Mouse (Mus musculus) embryonic facial prominence, embryonic 14.5 days (tissue): ENCODE results near the gene Gm20388. TPM values are rescaled to one million over a fixed set of nuclear protein-coding genes. Genes with fewer than 3 reads are reported as not detected.

Source experiments
- ATAC-seq: fragments of 200-750 bp; cut with Nextera tagmentation; 2 replicates; pipeline ENCODE4 v1.8.0; 2017; ENCODE audit warnings: low read depth, moderate number of reproducible peaks, moderate TSS enrichment
- DNase-seq: peaks from one replicate; pipeline ENCODE4 v3.0.0-alpha.2; 2015; ENCODE audit warnings: low spot score
- H3K27ac ChIP-seq: fragments of 300-500 bp; sonication (generic); replicated peaks from 2 replicates; pipeline ENCODE4 v1.5.1; 2014; ENCODE audit warnings: low read depth, mild to moderate bottlenecking, low read length, moderate library complexity
- H3K27me3 ChIP-seq: fragments of 300-500 bp; sonication (generic); replicated peaks from 2 replicates; pipeline ENCODE4 v1.6.1; 2014; ENCODE audit warnings: low read length; ENCODE audit not compliant: control insufficient read depth, insufficient read depth
- H3K36me3 ChIP-seq: fragments of 300-500 bp; sonication (generic); 2 replicates; pipeline ENCODE4 v1.6.1; 2014; ENCODE audit warnings: low read length, mixed read lengths; ENCODE audit not compliant: control insufficient read depth, insufficient read depth
- H3K4me1 ChIP-seq: fragments of 300-500 bp; sonication (generic); 2 replicates; pipeline ENCODE4 v1.6.1; 2014; ENCODE audit warnings: antibody characterized with exemption, low read length; ENCODE audit not compliant: control insufficient read depth, insufficient read depth
- H3K4me2 ChIP-seq: fragments of 300-500 bp; sonication (generic); 2 replicates; pipeline ENCODE4 v1.6.1; 2014; ENCODE audit warnings: low read depth, mild to moderate bottlenecking, low read length, moderate library complexity, mixed read lengths
- H3K4me3 ChIP-seq: fragments of 300-500 bp; sonication (generic); 2 replicates; pipeline ENCODE4 v1.5.1; 2014; ENCODE audit warnings: low read depth, mild to moderate bottlenecking, low read length
- H3K9ac ChIP-seq: fragments of 300-500 bp; sonication (generic); 2 replicates; pipeline ENCODE4 v1.6.1; 2014; ENCODE audit warnings: low read depth, mild to moderate bottlenecking, low read length, moderate library complexity, mixed read lengths
- H3K9me3 ChIP-seq: fragments of 300-500 bp; sonication (generic); 2 replicates; pipeline ENCODE4 v1.6.1; 2016; ENCODE audit warnings: low read length; ENCODE audit not compliant: control insufficient read depth
- WGBS: fragments of 180-500 bp; shearing (Covaris S2); extraction: QIAGEN DNeasy Blood & Tissue Kit; methylation state at CpG from one replicate; pipeline ENCODE4 v1.1.7; 2014; 5-methylcytosine and 5-hydroxymethylcytosine counted together
- polyA plus RNA-seq: library from polyadenylated mRNA; unstranded; fragments of >200 nt; fragmentation: Nextera tagmentation; extraction: Ambion mirVana; gene quantifications from 2 replicates; pipeline ENCODE4 v1.2.1, GENCODE M21; 2014

The Gm20388 gene
- polyA plus RNA-seq, 1 experiment from 2014 or later, result not detected

DNA sequence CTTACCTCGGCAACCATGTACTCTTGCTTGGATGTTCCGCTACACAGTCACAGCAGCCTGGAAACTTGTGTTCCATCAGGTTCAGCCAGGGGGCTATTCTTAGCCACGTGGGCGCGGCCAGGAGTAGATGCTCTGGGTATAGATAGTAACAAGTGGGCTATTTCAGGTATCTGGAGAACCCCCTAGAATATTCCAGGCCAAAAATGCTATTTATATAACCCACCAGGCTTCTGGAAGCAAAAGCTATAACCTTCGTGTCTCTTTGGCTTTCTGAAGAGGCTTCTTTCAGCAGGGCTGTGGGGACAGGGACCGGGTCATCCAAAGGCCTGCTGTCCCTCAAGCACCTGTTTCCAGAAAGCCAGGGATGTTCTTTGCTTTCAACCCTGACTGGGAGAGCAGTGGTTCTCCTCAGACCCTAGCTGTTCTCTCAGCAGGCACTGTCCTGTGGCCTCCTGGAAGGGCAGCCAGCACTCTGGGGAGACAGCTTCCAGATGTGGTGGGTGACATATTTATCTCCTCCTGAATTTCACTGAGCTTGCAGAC lies 2540.6 kb downstream of the Gm20388 start:
- DNase-seq, result no peak
- Histone ChIP-seq H3K27me3 (no peaks in the 10 kb centered on the region), H3K36me3 (no peaks in the 10 kb centered on the region), H3K27ac (no peak overlapping the region), H3K4me3 (no peak overlapping the region), H3K4me1 (no peaks in the 10 kb centered on the region), H3K9me3 (no peaks in the 10 kb centered on the region), H3K9ac (no peak overlapping the region; the same call in 1 of the 2 replicates), H3K4me2 (no peak overlapping the region)
- ATAC-seq, result 0 out of 2 replicates have a peak, but pooled peaks have one; percentile 16
- whole genome bisulfite sequencing, result 72% methylated on average over 7 of the region's 7 CpGs

DNA sequence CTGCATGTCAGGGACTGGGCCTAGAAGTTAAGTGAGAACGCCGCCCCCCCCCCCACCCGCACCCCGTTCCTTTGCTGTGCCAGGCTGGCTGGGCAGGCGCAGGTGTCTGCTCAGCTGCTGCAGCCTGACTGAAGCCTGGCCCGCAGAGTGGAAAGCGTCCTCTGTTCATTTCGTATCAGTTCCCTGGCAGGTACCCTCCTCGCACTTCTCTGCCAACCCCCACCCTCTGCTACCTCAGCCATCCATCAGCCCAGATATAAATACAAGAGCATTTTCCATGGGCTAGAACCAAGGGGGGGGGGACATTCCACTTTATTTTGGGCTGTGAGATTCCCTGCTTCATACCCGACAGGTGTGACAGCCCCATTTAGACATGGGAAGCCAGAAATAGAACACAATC lies 2541.5 kb downstream of the Gm20388 start:
- WGBS, result 86% methylated on average over 9 of the region's 10 CpGs
- no peak overlapping the region for H3K27ac ChIP-seq
- no peak overlapping the region for H3K4me2 ChIP-seq
- no peaks in the 10 kb centered on the region for H3K27me3 ChIP-seq
- no peak for ATAC-seq
- no peaks in the 10 kb centered on the region for H3K4me1 ChIP-seq
- no peak for DNase-seq
- H3K36me3 ChIP-seq, result no peaks in the 10 kb centered on the region
- no peaks in the 10 kb centered on the region for H3K9me3 ChIP-seq
- no peak overlapping the region for H3K9ac ChIP-seq
- no peak overlapping the region for H3K4me3 ChIP-seq

DNA sequence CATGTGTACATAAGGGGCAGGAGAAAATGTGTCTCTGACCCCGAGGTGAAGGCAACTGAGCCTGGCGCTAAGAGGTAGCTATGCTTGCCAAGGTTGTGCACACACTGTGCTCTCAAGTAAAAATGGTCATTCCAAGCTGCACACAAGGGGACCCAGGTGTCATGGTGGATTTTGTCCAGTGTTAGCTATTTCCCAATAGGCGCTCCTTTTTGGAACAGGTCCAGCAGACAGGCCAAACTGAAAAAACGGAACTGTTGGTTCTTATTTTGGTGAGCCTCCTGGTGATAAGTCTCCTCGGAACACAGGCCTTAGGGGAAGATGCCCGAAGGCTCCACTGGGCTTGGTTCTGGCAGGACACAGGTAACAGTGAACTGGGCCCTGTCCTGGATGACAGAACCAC lies 2543.8 kb downstream of the Gm20388 start:
- H3K36me3 ChIP-seq, result no peaks in the 10 kb centered on the region
- H3K27me3 ChIP-seq, result peaks cover 2% of the 10 kb centered on the region
- H3K4me1 ChIP-seq, result no peaks in the 10 kb centered on the region
- 88% methylated on average over 6 of the region's 6 CpGs for WGBS
- no peak for ATAC-seq
- no peak overlapping the region for H3K9ac ChIP-seq
- H3K27ac ChIP-seq, result no peak overlapping the region
- no peak overlapping the region for H3K4me3 ChIP-seq
- H3K4me2 ChIP-seq, result no peak overlapping the region
- no peaks in the 10 kb centered on the region for H3K9me3 ChIP-seq
- DNase-seq, result no peak

DNA sequence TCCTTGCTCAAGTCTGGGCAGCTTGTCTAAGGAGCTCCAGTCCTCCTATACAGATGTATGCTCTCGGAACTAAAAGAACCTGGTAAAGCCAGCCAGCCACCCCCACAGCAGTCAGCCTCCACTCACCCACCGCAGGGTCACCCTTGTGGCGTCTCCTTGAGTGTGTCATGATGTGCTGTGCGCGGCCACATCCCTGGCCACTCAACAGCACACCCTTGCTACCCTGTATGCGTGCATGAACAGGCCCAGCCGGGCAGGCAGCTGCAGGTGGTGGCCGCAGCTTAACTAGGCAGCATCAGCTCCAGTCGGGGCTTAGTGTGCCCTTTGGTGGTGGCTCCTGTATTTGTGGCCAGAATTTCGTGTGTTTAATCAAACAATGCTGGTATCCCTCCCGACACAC lies 2546.5 kb downstream of the Gm20388 start:
- H3K4me2 ChIP-seq, result no peak overlapping the region
- ATAC-seq (no peak), DNase-seq (no peak)
- 0 out of 2 replicates have a peak, but pooled peaks cover 5% of the 10 kb centered on the region for H3K4me1 ChIP-seq
- H3K36me3 ChIP-seq, result no peaks in the 10 kb centered on the region
- no peak overlapping the region for H3K27ac ChIP-seq
- H3K27me3 ChIP-seq, result peaks cover 26% of the 10 kb centered on the region
- no peak overlapping the region for H3K4me3 ChIP-seq
- no peaks in the 10 kb centered on the region for H3K9me3 ChIP-seq
- no peak overlapping the region for H3K9ac ChIP-seq
- WGBS, result 72% methylated on average over 11 of the region's 11 CpGs

DNA sequence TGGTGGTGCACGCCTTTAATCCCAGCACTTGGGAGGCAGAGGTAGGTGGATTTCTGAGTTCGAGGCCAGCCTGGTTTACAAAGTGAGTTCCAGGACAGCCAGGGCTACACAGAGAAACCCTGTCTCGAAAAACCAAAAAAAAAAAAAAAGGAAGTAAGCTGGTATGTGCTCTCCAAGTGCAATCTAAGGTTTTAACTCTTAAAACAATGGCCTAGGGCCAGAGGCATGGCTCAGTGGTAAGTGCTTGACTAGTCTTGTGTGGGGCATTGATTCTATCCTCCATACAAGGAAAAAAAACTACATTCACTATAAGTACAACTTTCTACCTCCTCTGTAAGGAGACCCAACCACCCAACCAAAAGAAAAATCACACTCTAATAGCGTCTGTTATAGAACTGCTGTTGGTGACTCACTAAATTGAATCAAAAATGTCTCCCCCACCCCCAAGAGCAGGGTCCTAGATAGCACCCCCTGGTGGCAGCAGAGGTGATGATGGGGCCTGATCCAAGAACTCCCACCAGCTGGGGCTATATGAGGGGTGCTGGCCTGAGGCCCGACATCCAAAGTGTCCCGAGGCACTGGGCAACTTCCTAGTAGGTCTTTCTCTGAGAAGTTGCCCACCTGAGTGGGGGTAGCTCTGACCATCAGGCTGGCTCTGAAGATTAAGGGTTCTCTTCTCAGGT lies 2548.7 kb downstream of the Gm20388 start:
- Histone ChIP-seq H3K4me2 (0 out of 2 replicates have a peak overlapping the region, but pooled peaks have one; percentile 57), H3K9me3 (no peaks in the 10 kb centered on the region), H3K4me1 (peaks cover 5% of the 10 kb centered on the region; the same call in 1 of the 2 replicates), H3K4me3 (no peak overlapping the region), H3K9ac (no peak overlapping the region), H3K36me3 (no peaks in the 10 kb centered on the region), H3K27ac (no peak overlapping the region), H3K27me3 (peaks cover 26% of the 10 kb centered on the region)
- DNase-seq, result no peak
- WGBS, result 49% methylated on average over 6 of the region's 6 CpGs
- ATAC-seq, result no peak

DNA sequence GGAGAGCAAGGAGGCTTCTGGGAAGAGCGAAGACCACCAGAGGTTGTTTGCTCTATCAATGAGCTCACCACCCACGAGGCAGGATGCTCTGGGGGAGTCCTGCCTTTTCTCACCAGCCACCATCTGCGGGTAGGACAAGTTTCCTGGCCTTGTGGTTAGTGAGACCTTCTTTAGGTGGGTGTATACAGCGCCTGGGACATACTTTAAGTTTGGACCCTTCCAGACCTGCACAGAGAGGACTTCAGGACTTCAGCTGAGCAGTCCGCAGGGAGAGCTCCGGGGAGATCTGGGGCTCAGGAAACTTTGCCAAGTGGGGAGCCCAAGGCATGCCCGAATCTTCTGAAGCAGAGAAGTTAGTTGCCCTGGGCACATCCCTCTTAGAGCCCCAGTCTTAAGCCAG lies 2549.3 kb downstream of the Gm20388 start:
- DNase-seq (no peak), ATAC-seq (no peak)
- no peaks in the 10 kb centered on the region for H3K9me3 ChIP-seq
- H3K4me3 ChIP-seq, result peak overlapping the region; percentile 33
- H3K27ac ChIP-seq, result no peak overlapping the region
- H3K9ac ChIP-seq, result peak overlapping the region; percentile 40; the same call in 1 of the 2 replicates
- WGBS, result 27% methylated on average over 6 of the region's 7 CpGs
- peaks cover 26% of the 10 kb centered on the region for H3K27me3 ChIP-seq
- peak overlapping the region; percentile 57 for H3K4me2 ChIP-seq
- H3K36me3 ChIP-seq, result peaks cover under 1% of the 10 kb centered on the region; the same call in 1 of the 2 replicates
- H3K4me1 ChIP-seq, result peaks cover 5% of the 10 kb centered on the region; the same call in 1 of the 2 replicates

- H3K9me3 ChIP-seq, result no peaks in the 10 kb centered on the region
- H3K27me3 ChIP-seq, result peaks cover 26% of the 10 kb centered on the region
- peak within 1 kb of the TSS; percentile 57 for H3K4me2 ChIP-seq
- peaks cover 5% of the 10 kb centered on the region; the same call in 1 of the 2 replicates for H3K4me1 ChIP-seq
- DNase-seq (peak; percentile 73), ATAC-seq (peak; percentile 91)
- H3K4me3 ChIP-seq, result peak within 1 kb of the TSS; percentile 33
- peak within 1 kb of the TSS; percentile 40; the same call in 1 of the 2 replicates for H3K9ac ChIP-seq
- WGBS, result 4% methylated on average over 40 of the region's 56 CpGs
- no peak within 1 kb of the TSS for H3K27ac ChIP-seq
- H3K36me3 ChIP-seq, result peaks cover 9% of the 10 kb centered on the region
Measured at GRCm38 (mm10) chr8:122460524-122461472, 2550.2 kb downstream of the Gm20388 start, which contains the start of gene Snai3. Gene Snai3, minus strand, starts transcription at chr8:122460733.

DNA sequence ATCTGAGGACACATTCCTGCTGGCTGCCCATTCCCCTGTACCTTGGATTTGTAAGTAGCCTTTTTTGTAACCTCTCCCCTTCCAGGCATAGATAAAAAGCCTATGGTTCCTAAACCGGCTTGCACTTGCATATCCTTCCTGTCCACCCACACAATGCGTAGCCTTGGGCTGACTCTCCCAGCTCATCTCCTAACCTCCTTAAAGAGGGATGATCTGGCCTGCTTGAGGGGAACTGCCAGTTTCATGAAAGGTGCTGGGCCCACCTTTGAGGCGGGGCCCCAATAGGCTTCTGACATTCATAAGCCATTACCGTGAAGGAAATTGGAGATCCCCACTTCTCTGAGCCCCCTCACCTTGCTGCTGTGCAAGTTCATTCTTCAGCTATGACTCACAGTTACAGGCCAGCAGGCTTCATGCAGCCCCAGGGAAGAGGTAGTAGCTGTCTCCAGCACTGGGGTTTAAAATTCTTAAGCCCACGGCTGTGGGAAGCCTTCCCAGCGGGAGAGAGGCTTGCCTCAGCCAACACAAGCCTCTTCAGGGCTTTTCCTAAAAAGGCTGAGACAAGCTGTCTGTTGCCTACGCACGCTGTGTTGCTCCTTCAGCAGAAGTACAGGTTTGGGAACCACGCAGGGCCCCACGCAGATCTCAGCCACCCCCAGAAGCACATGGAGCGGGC lies 2551.0 kb downstream of the Gm20388 start:
- peaks cover 5% of the 10 kb centered on the region; the same call in 1 of the 2 replicates for H3K4me1 ChIP-seq
- DNase-seq (peak; percentile 61), ATAC-seq (0 out of 2 replicates have a peak, but pooled peaks have one; percentile 13)
- peaks cover 26% of the 10 kb centered on the region for H3K27me3 ChIP-seq
- H3K4me2 ChIP-seq, result no peak overlapping the region
- peaks cover 12% of the 10 kb centered on the region for H3K36me3 ChIP-seq
- H3K27ac ChIP-seq, result no peak overlapping the region
- no peak overlapping the region for H3K9ac ChIP-seq
- H3K4me3 ChIP-seq, result no peak overlapping the region
- 46% methylated on average over 11 of the region's 11 CpGs for WGBS
- H3K9me3 ChIP-seq, result no peaks in the 10 kb centered on the region
